Mouse (Mus musculus): ENCODE measurements around the gene Birc5.

DNA sequence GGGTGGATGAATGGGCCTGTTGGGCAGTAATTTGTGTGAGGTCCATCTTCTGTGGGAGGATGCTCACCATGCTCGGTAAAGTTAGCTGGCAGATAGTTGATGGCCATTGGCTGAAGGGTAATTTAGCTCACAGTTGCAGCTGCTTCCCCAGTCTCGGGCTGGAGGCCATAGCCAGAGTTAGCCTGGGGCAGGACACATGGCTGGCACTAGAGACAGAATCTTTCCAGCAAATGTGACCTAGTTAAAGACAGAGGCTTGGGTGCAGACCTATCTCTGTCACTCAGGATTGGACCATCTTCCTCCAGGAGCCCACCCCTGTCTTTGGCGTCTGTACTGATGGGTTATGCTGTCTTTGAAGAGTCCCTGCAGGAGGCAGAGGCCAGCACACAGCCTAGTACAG is 9.3 kb downstream of the Birc5 start:
- no peak for TF ChIP-seq POLR2A (IDR thresholded peaks at IDR 0.05; ENCODE audit: low read depth, low read length)
- no peak for TF ChIP-seq CTCF (IDR thresholded peaks at IDR 0.05; ENCODE audit: extremely low read depth, insufficient read depth, insufficient read length, insufficient replicate concordance)

Data from spleen, adult 2 months (tissue).